Mouse (Mus musculus) ES-Bruce4 (cell line): ENCODE results near the gene Nprl2.

Experiments used
- CTCF ChIP-seq: IDR thresholded peaks from one replicate; pipeline ENCODE4 v1.8.1; 2011; ENCODE audit warnings: low read depth, low read length
- EP300 ChIP-seq: IDR thresholded peaks from 2 replicates; pipeline ENCODE4 v1.6.1; 2011; ENCODE audit warnings: low read depth, low read length; ENCODE audit not compliant: insufficient read depth
- POLR2A ChIP-seq: IDR thresholded peaks from one replicate; pipeline ENCODE4 v1.8.1; 2011; ENCODE audit warnings: low read length; ENCODE audit not compliant: insufficient read depth

DNA sequence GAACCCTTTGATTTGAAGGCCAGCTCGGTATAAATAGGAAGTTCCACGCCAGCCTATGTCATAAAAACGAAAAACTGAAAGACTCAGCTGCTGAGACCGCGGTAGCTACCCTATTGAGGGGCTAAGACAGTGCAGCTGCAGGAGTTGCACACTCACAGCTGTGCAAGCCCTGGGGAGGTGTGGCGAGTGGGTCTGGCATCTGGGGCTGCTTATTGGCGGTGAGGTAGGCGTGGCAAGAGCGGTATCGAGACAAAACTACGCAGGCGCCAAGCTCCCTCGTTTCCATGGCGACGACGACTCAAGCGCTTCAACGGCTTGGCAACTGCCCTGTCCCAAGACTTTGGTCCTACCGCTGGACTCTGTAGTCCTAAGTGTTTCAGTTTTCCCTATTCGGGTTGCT, 5.0 kb downstream of the Nprl2 start, which contains the start of gene Zmynd10:
- TF ChIP-seq CTCF (no peak), EP300 (no peak), POLR2A (no peak)
